Mouse (Mus musculus) induced T-regulatory cell, adult 2 months (primary cell): ENCODE measurements at regions not wholly inside any gene's neighbourhood (a gene's known extent, or its start where the extent isn't known, plus 50 kb on each side); places are given as distances from the start of the nearest gene placed in this dataset.

Source experiments
- DNase-seq: peaks from one replicate; pipeline ENCODE4 v3.0.0-alpha.2; 2012; ENCODE audit warnings: low read depth

DNA sequence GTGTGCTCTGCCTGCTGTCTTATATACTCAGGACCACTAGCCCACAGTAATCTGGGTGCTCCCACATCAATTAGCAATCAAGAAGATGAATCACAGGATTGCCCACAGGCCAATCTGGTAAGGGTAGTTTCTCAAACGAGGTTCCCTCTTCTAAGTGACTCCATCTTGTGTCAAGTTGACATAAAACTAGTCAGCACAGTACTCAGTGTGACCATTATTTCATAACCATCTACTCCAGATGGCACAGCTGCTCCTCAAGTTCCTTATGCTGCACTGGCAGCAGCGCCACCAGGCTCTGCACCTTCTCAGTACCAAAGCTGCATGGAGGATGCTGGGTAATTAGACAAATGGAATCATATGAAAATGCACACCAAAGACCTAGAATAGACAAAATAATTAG lies 175.6 kb upstream of the B3galt2 start:
- DNase-seq: no peak

DNA sequence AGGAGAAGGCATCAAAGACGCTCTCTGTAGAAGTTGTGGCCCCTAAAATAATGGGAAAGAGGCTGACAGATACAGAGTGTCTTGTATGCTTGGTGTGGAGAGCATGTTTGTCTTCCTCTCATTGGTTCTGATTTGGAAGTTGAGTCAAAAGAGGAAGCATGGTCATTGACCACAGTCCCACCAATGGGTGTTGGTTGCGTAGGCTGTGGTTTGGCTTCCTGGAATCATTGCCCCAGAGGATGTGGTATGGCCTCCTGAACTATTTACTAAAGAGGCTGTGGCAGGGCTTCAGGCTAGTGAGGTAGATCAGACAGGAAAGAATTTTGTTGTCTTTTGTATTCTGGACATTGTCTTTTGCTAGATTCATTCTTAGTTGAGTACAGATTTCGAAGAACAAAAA lies 174.4 kb upstream of the B3galt2 start:
- DNase-seq: peak; percentile 16

DNA sequence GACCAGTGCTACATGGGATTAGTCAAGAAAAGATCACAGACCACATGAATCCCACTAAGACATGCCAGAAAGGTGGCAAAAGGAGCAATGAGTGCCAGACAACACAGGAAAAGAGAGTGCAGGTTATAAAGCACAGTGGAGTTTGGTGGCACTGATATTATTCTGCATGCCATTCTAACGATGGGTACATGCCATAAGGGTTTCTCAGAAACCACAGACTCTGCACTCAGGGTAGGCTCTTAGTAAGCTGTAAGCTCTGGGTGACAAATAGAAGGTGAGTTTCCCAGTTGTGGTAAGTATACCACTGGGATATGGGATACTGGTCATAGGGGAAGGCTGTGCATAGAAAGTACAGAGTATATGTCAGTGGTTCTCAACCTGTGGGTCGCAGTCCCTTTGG lies 165.1 kb upstream of the B3galt2 start:
- no peak for DNase-seq

DNA sequence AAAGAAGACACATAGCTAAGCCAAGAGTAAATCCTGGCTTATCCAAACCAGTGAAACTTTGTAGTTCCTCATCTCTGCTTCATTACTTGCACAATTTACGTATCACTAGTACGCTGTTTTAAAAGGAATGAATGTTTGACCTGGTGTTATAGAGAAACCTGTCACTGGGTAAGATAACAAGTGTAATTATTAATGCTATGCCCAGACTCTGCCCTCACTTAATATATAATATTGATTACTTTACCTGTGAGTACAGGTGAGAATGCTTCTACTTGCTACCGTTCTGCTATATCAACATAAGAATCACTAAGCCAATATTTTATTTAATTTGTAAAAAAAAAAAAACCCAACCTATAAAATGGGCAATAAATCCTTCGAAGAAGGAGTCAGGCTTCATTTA lies 157.1 kb upstream of the B3galt2 start:
- DNase-seq: no peak

DNA sequence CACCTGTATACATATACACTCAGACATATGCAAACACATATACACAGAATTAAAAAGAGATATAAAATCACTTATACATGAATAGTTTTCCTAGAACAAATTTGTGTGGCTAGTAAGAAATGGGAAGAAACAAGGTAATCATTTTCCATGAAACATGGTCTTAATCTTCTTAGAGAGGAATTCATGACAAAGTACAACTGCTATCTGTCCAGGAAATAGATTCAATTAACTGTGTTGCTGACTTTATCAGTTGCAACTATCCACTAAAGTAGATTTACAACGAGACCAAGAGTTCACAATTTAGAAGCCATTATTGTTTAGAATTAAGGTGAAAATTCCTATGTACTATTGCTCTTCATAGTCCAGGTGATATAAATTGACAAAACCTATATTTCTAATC lies 155.5 kb upstream of the B3galt2 start:
- no peak for DNase-seq

DNA sequence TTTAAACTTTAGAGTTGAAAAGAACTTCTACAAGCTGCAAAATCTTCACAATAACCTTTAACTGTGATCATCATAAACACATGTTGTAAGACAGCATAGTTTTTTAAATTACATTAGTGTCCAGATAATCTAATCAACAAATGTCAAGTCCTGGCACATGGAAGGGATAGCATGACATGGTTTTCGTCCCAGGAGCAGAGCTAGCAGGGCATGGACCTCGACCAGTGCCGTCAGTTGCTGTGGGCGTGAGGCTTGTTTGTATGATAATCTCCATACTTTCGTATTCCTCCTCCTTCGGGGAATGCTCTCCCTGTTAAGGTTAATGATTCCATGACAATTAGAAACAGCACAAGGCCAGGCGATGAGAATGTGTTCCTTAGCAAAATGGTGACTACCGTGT lies 143.4 kb upstream of the B3galt2 start:
- DNase-seq: no peak

DNA sequence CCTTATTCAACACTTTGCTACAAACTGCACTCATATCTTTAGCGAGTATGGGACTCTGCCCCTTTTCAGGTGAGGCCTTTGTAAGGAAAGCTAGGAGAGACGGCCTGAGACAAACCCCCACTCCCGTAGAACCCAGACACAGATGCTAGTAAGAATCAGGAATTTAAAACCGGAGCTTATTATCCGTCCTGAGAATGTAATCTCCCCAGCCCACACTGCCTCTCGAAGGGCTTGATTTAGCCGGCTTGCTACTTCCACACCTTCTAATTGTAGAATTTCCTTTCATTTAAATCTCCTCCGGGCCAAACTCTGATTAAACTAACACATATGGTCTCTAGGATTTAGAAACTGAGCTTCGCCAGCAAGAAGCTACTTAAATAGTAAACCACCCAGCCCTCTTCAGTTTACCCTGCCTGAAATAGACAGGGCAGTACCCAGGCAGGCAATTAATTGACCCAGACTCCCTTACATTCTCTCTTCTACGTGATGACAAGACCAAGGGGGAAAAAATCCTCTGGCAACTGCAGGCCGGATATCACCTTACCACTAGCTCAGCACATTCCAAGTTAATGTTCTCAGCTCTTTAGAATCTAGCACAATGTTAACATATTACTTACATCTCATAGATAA lies 136.9 kb upstream of the B3galt2 start:
- no peak for DNase-seq

DNA sequence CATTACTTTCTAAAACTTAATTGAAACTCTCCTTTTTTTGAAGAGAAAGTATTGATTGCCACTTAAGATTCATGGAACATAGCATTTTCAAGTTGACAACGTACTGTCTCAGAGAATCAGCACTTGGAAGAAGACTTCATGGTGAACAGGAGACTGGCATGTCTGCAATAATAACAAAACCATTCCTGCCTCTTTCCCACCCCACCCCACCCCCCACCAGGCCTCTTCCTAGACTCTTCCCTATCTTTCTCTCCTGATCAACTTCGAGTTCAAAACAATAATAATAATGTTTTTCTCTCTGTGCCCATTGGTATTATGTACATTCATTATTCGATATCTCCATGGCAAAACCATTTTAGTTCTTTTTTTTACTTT lies 136.4 kb upstream of the B3galt2 start:
- no peak for DNase-seq

DNA sequence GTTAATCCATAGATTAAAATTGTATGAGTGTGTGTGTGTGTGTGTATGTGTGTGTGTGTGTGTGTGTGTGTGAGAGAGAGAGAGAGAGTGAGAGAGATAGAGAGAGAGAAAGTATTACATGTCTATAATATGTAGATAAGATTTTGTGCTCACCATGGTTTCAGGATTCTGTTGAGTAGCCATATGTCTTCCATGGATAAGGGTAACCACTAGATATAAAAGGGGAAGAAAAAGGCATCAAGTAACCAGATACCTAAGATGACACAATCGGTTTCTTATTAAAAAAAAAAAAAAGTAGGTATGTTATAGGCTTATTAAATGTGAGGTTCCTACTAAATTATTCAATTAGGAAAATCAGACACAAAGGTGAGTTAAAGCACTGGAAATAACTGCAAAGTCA lies 135.1 kb upstream of the B3galt2 start:
- no peak for DNase-seq

DNA sequence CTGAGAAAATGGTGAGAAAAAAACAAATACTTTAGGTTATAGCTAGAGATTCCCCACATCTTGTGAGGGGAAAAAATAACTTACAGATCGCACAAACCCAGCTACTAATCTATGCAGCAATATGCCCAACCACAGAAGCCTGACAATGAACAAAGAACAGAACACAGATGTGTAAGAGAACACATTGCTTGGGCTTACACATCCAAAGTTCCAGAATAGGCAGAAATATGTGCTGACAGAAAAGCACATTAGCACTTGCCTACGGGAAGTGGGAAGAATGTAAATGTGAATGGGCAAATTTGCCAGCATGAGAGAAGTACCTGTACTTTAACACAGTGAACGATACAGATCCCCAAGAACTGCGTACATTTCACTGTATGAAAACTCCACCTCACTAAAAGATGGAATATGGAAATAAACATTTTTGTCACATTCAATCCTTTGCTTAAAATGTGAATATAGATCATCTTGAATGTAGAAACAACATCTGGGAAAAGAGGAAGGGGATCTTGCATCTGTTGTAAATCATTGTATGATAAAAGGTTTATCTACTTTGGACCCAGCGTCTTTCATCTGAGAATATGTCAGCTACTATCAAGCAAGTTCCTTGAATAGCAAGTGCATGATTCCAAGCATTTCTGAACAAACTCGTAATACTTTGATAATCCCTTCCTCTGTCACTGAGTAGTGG lies 116.5 kb upstream of the B3galt2 start:
- no peak for DNase-seq

DNA sequence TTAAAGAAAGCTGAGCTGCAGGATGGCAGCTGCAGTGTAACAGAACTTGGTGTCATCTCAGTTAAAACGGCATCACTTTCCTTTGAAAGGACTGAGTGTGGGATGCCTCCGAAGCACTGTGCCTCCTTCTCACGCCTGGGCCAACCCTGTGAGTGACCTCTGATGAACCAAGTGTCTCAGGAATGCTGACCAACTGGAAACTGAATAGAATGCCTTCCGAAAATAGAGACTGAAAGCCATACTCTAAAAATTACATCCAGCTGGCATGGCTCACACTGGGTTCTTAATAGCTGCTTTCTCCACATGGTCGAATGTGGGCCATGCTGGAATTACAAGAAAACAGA lies 116.0 kb upstream of the B3galt2 start:
- no peak for DNase-seq

DNA sequence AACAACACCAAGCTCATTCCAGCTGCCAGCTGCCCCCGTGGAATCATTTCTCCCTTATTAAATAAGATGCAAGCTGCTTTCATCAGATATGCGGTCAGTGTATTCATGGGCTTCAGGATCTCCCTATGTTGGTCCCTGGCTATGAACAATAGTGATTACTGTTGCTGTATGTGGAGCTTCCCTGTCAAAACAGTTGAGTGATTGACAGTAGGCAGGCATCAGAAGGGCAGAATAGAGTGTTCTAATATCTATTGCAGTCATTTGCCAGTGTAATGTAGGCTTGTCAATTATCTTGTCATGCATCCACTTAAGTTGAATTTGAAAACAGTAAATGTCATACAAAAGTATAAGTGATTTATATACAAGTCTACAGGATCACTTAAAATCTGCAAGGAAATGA lies 100.2 kb upstream of the B3galt2 start:
- no peak for DNase-seq

DNA sequence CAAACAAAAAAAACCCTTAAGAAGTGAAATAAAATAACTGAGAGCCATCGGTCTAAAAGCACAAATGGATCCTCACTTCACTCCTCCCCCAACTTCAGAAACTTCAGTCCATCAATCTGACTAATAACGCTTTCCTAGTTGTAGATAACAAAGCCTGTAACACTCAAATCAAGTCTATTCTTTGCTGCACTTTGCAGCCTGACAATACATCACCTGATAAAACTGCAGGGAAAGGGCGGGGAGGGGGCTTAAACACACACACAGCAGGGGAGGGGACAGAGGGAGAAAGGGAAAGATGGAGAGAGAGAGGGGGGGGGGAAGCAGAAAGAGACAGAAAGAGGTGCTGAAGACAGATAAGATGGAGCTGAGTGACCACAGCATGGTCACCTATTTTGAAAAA lies 99.8 kb upstream of the B3galt2 start:
- no peak for DNase-seq
